Mouse (Mus musculus): ENCODE results near the gene Katnbl1. TPM values are rescaled to one million over a fixed set of nuclear protein-coding genes. Genes with fewer than 3 reads are reported as not detected.
"Not testable (repeated sequence)": the region's sequence is repeated elsewhere in the genome, so short reads cannot be mapped to it uniquely, and the experiment has no call there.

Gene Katnbl1
- polyA plus RNA-seq, 1 experiment = 10.9 TPM

GRCm38 (mm10) chr2:112432523-112432922 lies 53.5 kb downstream of the Katnbl1 start:
- Histone ChIP-seq H3K4me3 (ENCODE audit: insufficient read depth, low read length) (no peak overlapping the region), H3K4me1 (ENCODE audit: control insufficient read depth, insufficient read depth, low read length) (no peaks in the 10 kb centered on the region), H3K27ac (ENCODE audit: insufficient read depth, low read length) (no peak overlapping the region)
- TF ChIP-seq CTCF (IDR thresholded peaks at IDR 0.05; ENCODE audit: extremely low read depth, insufficient read depth, low read length) (no peak), POLR2A (IDR thresholded peaks at IDR 0.05; ENCODE audit: extremely low read depth, insufficient read depth, low read length) (no peak)

DNA sequence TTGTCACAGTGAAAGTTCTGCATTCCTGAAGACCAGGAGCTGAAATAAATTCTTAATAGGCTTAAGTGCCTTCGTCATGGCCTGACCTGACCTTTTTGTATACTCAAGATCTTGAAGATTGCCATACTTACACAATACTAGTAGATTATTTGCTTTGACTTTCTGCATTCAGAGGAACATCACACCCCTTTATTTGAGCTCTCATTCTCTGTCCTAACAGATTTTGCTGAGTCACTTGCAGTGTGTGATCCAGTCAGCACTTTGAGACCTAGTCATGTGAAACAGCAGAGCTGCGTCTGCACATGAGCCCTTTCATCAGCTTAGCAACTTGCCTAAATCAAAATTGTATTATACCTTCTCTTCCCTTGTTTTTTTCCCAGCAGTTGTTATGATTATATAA lies 54.3 kb downstream of the Katnbl1 start:
- TF ChIP-seq CTCF (IDR thresholded peaks at IDR 0.05; ENCODE audit: extremely low read depth, insufficient read depth, low read length) = no peak
- no peak for TF ChIP-seq POLR2A (IDR thresholded peaks at IDR 0.05; ENCODE audit: extremely low read depth, insufficient read depth, low read length)
- no peak overlapping the region for H3K4me3 ChIP-seq (ENCODE audit: insufficient read depth, low read length)
- no peaks in the 10 kb centered on the region for H3K4me1 ChIP-seq (ENCODE audit: control insufficient read depth, insufficient read depth, low read length)
- no peak overlapping the region for H3K27ac ChIP-seq (ENCODE audit: insufficient read depth, low read length)

DNA sequence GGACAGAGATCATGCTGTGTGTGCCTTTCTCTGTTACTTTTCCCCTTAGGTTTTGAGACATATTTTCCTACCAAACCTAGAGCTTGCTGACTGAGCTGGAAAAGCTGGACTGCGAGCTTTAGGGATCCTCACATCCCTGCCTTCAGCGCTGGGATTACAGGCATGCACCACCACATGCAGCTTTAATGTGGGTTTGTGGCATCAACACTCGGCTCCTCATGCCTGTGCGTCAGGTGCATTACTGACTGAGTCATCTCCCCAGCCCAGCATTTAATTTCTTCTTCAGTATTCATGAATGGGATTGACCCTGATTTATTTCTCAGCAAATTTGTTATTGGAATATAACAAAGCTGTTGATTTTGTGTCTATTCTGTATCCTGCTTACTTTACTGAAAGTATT lies 57.3 kb downstream of the Katnbl1 start:
- Histone ChIP-seq H3K27ac (ENCODE audit: insufficient read depth, low read length) (no peak overlapping the region), H3K4me1 (ENCODE audit: control insufficient read depth, insufficient read depth, low read length) (no peaks in the 10 kb centered on the region), H3K4me3 (ENCODE audit: insufficient read depth, low read length) (no peak overlapping the region)
- TF ChIP-seq POLR2A (IDR thresholded peaks at IDR 0.05; ENCODE audit: extremely low read depth, insufficient read depth, low read length) = no peak
- TF ChIP-seq CTCF (IDR thresholded peaks at IDR 0.05; ENCODE audit: extremely low read depth, insufficient read depth, low read length) = no peak

- Histone ChIP-seq H3K4me1 (ENCODE audit: control insufficient read depth, insufficient read depth, low read length) (no peaks in the 10 kb centered on the region), H3K27ac (ENCODE audit: insufficient read depth, low read length) (no peak overlapping the region), H3K4me3 (ENCODE audit: insufficient read depth, low read length) (no peak overlapping the region)
- no peak for TF ChIP-seq POLR2A (IDR thresholded peaks at IDR 0.05; ENCODE audit: extremely low read depth, insufficient read depth, low read length)
Observed at GRCm38 (mm10) chr2:112437589-112437988, 58.6 kb downstream of the Katnbl1 start.

GRCm38 (mm10) chr2:112443491-112443890 lies 64.5 kb downstream of the Katnbl1 start:
- TF ChIP-seq POLR2A (IDR thresholded peaks at IDR 0.05; ENCODE audit: extremely low read depth, insufficient read depth, low read length) (no peak), CTCF (IDR thresholded peaks at IDR 0.05; ENCODE audit: extremely low read depth, insufficient read depth, low read length) (no peak)
- H3K4me3 ChIP-seq (ENCODE audit: insufficient read depth, low read length) = no peak overlapping the region

GRCm38 (mm10) chr2:112445511-112445910 lies 66.5 kb downstream of the Katnbl1 start:
- Histone ChIP-seq H3K4me1 (ENCODE audit: control insufficient read depth, insufficient read depth, low read length) (no peaks in the 10 kb centered on the region; the same call in 1 of the 2 replicates), H3K27ac (ENCODE audit: insufficient read depth, low read length) (no peak overlapping the region), H3K4me3 (ENCODE audit: insufficient read depth, low read length) (no peak overlapping the region)
- TF ChIP-seq POLR2A (IDR thresholded peaks at IDR 0.05; ENCODE audit: extremely low read depth, insufficient read depth, low read length) (no peak), CTCF (IDR thresholded peaks at IDR 0.05; ENCODE audit: extremely low read depth, insufficient read depth, low read length) (no peak)

More at GRCm38 (mm10) chr2:112443491-112443890, 64.5 kb downstream of the Katnbl1 start:
- Histone ChIP-seq H3K4me1 (ENCODE audit: control insufficient read depth, insufficient read depth, low read length) (no peaks in the 10 kb centered on the region; the same call in 1 of the 2 replicates), H3K27ac (ENCODE audit: insufficient read depth, low read length) (no peak overlapping the region)

GRCm38 (mm10) chr2:112448046-112448445 lies 69.0 kb downstream of the Katnbl1 start:
- H3K4me3 ChIP-seq (ENCODE audit: insufficient read depth, low read length); H3K4me1 ChIP-seq (ENCODE audit: control insufficient read depth, insufficient read depth, low read length); H3K27ac ChIP-seq (ENCODE audit: insufficient read depth, low read length): not testable (repeated sequence)

DNA sequence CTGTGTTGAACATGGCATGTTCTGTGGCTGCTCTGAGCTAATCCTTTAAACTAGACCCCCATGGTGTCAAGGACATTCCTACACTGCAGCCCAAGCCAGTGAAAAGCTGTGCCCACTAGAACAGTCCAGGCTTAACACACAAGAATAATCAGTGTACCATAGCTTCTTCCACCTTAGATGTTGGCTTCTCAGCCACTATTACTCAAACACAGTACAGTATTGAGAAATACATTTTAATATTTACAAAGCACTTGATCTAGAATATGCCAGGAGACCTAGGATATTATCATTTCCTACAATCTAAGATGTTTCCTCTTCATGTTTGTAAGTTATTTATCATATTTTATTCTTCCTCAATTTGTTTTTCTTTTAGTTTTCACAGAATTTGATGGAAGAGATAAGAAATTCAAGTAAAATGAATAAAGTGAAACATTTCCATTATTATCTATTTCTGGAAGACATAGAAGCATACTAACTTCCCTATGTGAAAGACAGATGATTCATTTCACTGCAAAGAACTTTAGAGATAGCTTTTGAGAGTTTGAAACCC lies 69.6 kb downstream of the Katnbl1 start:
- no peak for TF ChIP-seq CTCF (IDR thresholded peaks at IDR 0.05; ENCODE audit: extremely low read depth, insufficient read depth, low read length)
- no peak for TF ChIP-seq POLR2A (IDR thresholded peaks at IDR 0.05; ENCODE audit: extremely low read depth, insufficient read depth, low read length)
- no peak overlapping the region for H3K27ac ChIP-seq (ENCODE audit: insufficient read depth, low read length)
- H3K4me1 ChIP-seq (ENCODE audit: control insufficient read depth, insufficient read depth, low read length) = no peaks in the 10 kb centered on the region
- H3K4me3 ChIP-seq (ENCODE audit: insufficient read depth, low read length) = no peak overlapping the region

GRCm38 (mm10) chr2:112449597-112450296 lies 70.7 kb downstream of the Katnbl1 start:
- TF ChIP-seq POLR2A (IDR thresholded peaks at IDR 0.05; ENCODE audit: extremely low read depth, insufficient read depth, low read length) = no peak
- TF ChIP-seq CTCF (IDR thresholded peaks at IDR 0.05; ENCODE audit: extremely low read depth, insufficient read depth, low read length) = peak; percentile 31; the same call in 1 of the 2 replicates
- H3K27ac ChIP-seq (ENCODE audit: insufficient read depth, low read length) = no peak overlapping the region
- H3K4me3 ChIP-seq (ENCODE audit: insufficient read depth, low read length) = no peak overlapping the region
- H3K4me1 ChIP-seq (ENCODE audit: control insufficient read depth, insufficient read depth, low read length) = no peaks in the 10 kb centered on the region

GRCm38 (mm10) chr2:112452513-112452912 lies 73.5 kb downstream of the Katnbl1 start:
- not testable (repeated sequence) for H3K27ac ChIP-seq (ENCODE audit: insufficient read depth, low read length); H3K4me1 ChIP-seq (ENCODE audit: control insufficient read depth, insufficient read depth, low read length); H3K4me3 ChIP-seq (ENCODE audit: insufficient read depth, low read length)

Measured in cortical plate, adult 2 months (tissue).